Mouse (Mus musculus) heart, postnatal 0 days (tissue): ENCODE results near the gene Hbq1b. TPM values are rescaled to one million over a fixed set of nuclear protein-coding genes. Genes with fewer than 3 reads are reported as not detected.
"Not testable (repeated sequence)": the region's sequence is repeated elsewhere in the genome, so short reads cannot be mapped to it uniquely, and the experiment has no call there.

ENCODE experiments used
- ATAC-seq: fragments of 200-750 bp; cut with Nextera tagmentation; 2 replicates; pipeline ENCODE4 v1.8.0; 2017; ENCODE audit warnings: low read depth, moderate number of reproducible peaks, moderate library complexity; ENCODE audit not compliant: insufficient read depth
- DNase-seq: peaks from one replicate; pipeline ENCODE4 v3.0.0-alpha.2; 2016; ENCODE audit warnings: low spot score
- H3K27ac ChIP-seq: fragments of 300-500 bp; sonication (generic); 2 replicates; pipeline ENCODE4 v1.5.1; 2014; ENCODE audit warnings: low read depth, mild to moderate bottlenecking
- H3K27me3 ChIP-seq: fragments of 300-500 bp; sonication (generic); 2 replicates; pipeline ENCODE4 v1.6.1; 2014; ENCODE audit warnings: low read length, mixed read lengths; ENCODE audit not compliant: control insufficient read depth, insufficient read depth
- H3K36me3 ChIP-seq: fragments of 300-500 bp; sonication (generic); replicated peaks from 2 replicates; pipeline ENCODE4 v1.6.1; 2014; ENCODE audit warnings: low read length, mixed read lengths; ENCODE audit not compliant: control insufficient read depth, insufficient read depth
- H3K4me1 ChIP-seq: fragments of 300-500 bp; sonication (generic); 2 replicates; pipeline ENCODE4 v1.6.1; 2014; ENCODE audit warnings: antibody characterized with exemption; ENCODE audit not compliant: control insufficient read depth, insufficient read depth
- H3K4me2 ChIP-seq: fragments of 300-500 bp; sonication (generic); 2 replicates; pipeline ENCODE4 v1.6.1; 2014; ENCODE audit warnings: low read depth, mild to moderate bottlenecking, low read length, moderate library complexity
- H3K4me3 ChIP-seq: fragments of 300-500 bp; sonication (generic); 2 replicates; pipeline ENCODE4 v1.5.1; 2014; ENCODE audit warnings: low read depth, low read length
- H3K9ac ChIP-seq: fragments of 300-500 bp; sonication (generic); replicated peaks from 2 replicates; pipeline ENCODE4 v1.6.1; 2014; ENCODE audit warnings: low read depth, low read length, mixed read lengths
- H3K9me3 ChIP-seq: fragments of 300-500 bp; sonication (generic); replicated peaks from 2 replicates; pipeline ENCODE4 v1.6.1; 2016; ENCODE audit warnings: low read length; ENCODE audit not compliant: control insufficient read depth
- CTCF ChIP-seq: IDR thresholded peaks from 2 replicates; pipeline ENCODE4 v1.5.1; 2016; ENCODE audit warnings: antibody characterized with exemption, control low read depth, low read depth
- EP300 ChIP-seq: IDR thresholded peaks from 2 replicates; pipeline ENCODE4 v1.6.1; 2016; ENCODE audit warnings: antibody characterized with exemption, low read depth
- WGBS: fragments of 180-500 bp; shearing (Covaris S2); extraction: QIAGEN DNeasy Blood & Tissue Kit; methylation state at CpG from one replicate; pipeline ENCODE4 v1.1.7; 2014; 5-methylcytosine and 5-hydroxymethylcytosine counted together
- polyA plus RNA-seq: library from polyadenylated mRNA; unstranded; fragments of >200 nt; fragmentation: Nextera tagmentation; extraction: Ambion mirVana; gene quantifications from 2 replicates; pipeline ENCODE4 v1.2.1, GENCODE M21; 2015
- total RNA-seq: library from RNA; depleted of rRNA; stranded (reverse); fragments of >200 nt; gene quantifications from 2 replicates; pipeline ENCODE4 v1.2.3, GENCODE M21; 2014; ENCODE audit warnings: low replicate concordance

The Hbq1b gene
- total and polyA plus RNA-seq, 2 experiments from 2014 or later, result 0.90 TPM; not detected in 1

- DNase-seq (no peak), ATAC-seq (no peak)
- H3K9ac ChIP-seq, result no peak overlapping the region
- TF ChIP-seq CTCF, result no peak
- no peak for TF ChIP-seq EP300
- no peak overlapping the region for H3K4me2 ChIP-seq
- no peaks in the 10 kb centered on the region for H3K4me1 ChIP-seq
- H3K4me3 ChIP-seq, result no peak overlapping the region
- WGBS, result 70% methylated on average over 7 of the region's 7 CpGs
- H3K36me3 ChIP-seq, result no peaks in the 10 kb centered on the region
- peaks cover 10% of the 10 kb centered on the region; the same call in 1 of the 2 replicates for H3K27me3 ChIP-seq
- H3K9me3 ChIP-seq, result no peaks in the 10 kb centered on the region
- no peak overlapping the region for H3K27ac ChIP-seq
Measured at GRCm38 (mm10) chr11:32285031-32285775, 1.6 kb upstream of the Hbq1b start.

- H3K36me3 ChIP-seq, H3K9me3 ChIP-seq, H3K4me1 ChIP-seq, ATAC-seq, DNase-seq, H3K27ac ChIP-seq, H3K9ac ChIP-seq, H3K27me3 ChIP-seq, H3K4me2 ChIP-seq, H3K4me3 ChIP-seq: not testable (repeated sequence)
Measured at GRCm38 (mm10) chr11:32285887-32286286, 878 bp upstream of the Hbq1b start.

- no peak for TF ChIP-seq CTCF
- no peak for TF ChIP-seq EP300
- Histone ChIP-seq H3K4me3 (no peak overlapping the region), H3K36me3 (no peaks in the 10 kb centered on the region), H3K4me2 (no peak overlapping the region), H3K27ac (no peak overlapping the region), H3K9me3 (no peaks in the 10 kb centered on the region), H3K27me3 (peaks cover 9% of the 10 kb centered on the region; the same call in 1 of the 2 replicates), H3K4me1 (no peaks in the 10 kb centered on the region), H3K9ac (no peak overlapping the region)
- DNase-seq (no peak), ATAC-seq (no peak)
- WGBS, result 59% methylated on average over 9 of the region's 9 CpGs
Measured at GRCm38 (mm10) chr11:32287493-32287825, 694 bp downstream of the Hbq1b start.

- H3K27me3 ChIP-seq, result peaks cover 11% of the 10 kb centered on the region; the same call in 1 of the 2 replicates
- H3K9me3 ChIP-seq, H3K4me3 ChIP-seq, ATAC-seq, H3K9ac ChIP-seq, H3K27ac ChIP-seq, DNase-seq, H3K4me2 ChIP-seq, H3K36me3 ChIP-seq, H3K4me1 ChIP-seq: not testable (repeated sequence)
- 75% methylated on average over 4 of the region's 4 CpGs for WGBS
Measured at GRCm38 (mm10) chr11:32292819-32293218, 6.1 kb downstream of the Hbq1b start.

GRCm38 (mm10) chr11:32293479-32293878 lies 6.7 kb downstream of the Hbq1b start:
- not testable (repeated sequence) for H3K4me2 ChIP-seq, H3K9me3 ChIP-seq, DNase-seq, H3K9ac ChIP-seq, H3K27ac ChIP-seq, ATAC-seq, H3K4me3 ChIP-seq, H3K4me1 ChIP-seq, H3K36me3 ChIP-seq
- WGBS, result 49% methylated on average over 3 of the region's 3 CpGs
- H3K27me3 ChIP-seq, result peaks cover 11% of the 10 kb centered on the region; the same call in 1 of the 2 replicates

- not testable (repeated sequence) for H3K4me3 ChIP-seq, H3K4me1 ChIP-seq, H3K27ac ChIP-seq, DNase-seq, H3K9ac ChIP-seq, ATAC-seq, H3K4me2 ChIP-seq, H3K36me3 ChIP-seq, H3K9me3 ChIP-seq
- no CpG with 5 or more reads among the region's 4 CpGs for WGBS
- H3K27me3 ChIP-seq, result peaks cover 11% of the 10 kb centered on the region; the same call in 1 of the 2 replicates
Measured at GRCm38 (mm10) chr11:32296203-32296602, 9.4 kb downstream of the Hbq1b start, which contains the start of gene Hba-a2. TSS of gene Hba-a2 (plus strand) at chr11:32296489.

DNA sequence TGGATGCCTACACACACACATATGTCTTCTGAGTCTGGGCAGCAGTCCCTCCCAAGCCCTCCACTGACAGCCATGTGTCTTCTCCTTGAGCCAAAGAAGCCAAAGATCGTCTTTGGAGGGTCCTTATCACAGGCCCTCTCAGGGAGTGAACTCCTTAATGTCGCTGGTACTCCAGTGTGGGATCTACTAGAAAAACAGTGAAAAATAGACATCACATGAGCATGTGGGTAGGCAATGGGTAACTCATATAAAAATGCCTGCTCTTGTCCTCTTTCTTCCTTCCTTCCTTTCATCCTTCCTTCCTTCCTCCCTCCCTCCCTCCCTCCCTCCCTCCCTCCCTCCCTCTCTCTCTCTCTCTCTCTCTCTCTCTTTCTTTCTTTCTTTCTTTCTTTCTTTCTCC lies 10.7 kb downstream of the Hbq1b start:
- 24% methylated on average over 2 of the region's 2 CpGs for WGBS
- not testable (repeated sequence) for H3K27ac ChIP-seq, H3K4me2 ChIP-seq, H3K36me3 ChIP-seq, DNase-seq, ATAC-seq, H3K9me3 ChIP-seq, H3K9ac ChIP-seq, H3K4me1 ChIP-seq, H3K4me3 ChIP-seq
- peaks cover 11% of the 10 kb centered on the region; the same call in 1 of the 2 replicates for H3K27me3 ChIP-seq
